Mouse (Mus musculus) cortical plate, adult 2 months (tissue): Measurements from ENCODE around the gene Btaf1.

Experiments
- CTCF ChIP-seq: fragments of 200-500 bp; IDR thresholded peaks from 2 replicates; pipeline ENCODE4 v1.5.1; 2011; ENCODE audit warnings: mild to moderate bottlenecking, control low read depth, low read length; ENCODE audit not compliant: insufficient read depth; ENCODE audit errors: extremely low read depth
- POLR2A ChIP-seq: fragments of 200-500 bp; IDR thresholded peaks from 2 replicates; pipeline ENCODE4 v1.6.1; 2011; ENCODE audit warnings: mild to moderate bottlenecking, low read length, control low read depth; ENCODE audit not compliant: insufficient read depth; ENCODE audit errors: extremely low read depth

DNA sequence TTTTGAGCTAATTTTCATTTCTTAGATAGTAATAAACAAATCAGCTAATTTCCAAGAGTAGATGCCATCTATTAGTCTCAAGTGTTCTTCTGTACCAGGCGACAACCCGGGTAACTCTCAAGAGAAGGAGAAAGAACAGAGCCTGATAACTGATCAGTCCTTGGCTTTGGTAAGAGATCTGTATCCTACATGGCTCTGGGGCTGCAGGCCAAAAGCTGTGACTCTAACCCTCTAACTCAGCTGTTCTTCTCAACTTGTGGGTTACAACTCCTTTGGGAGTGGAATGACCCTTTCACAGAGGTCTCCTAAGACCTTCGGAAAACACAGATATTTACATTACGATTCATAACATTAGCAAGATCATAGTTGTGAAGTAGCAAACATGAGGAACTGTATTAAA, 134.2 kb downstream of the Btaf1 start:
- no peak for TF ChIP-seq CTCF
- no peak for TF ChIP-seq POLR2A
